Mouse (Mus musculus): Measurements from ENCODE around the gene Arl4a. TPM values are rescaled to one million over a fixed set of nuclear protein-coding genes. Genes with fewer than 3 reads are reported as not detected.

Gene Arl4a
- polyA plus RNA-seq, 1 experiment from 2014 or later = 47.0 TPM

DNA sequence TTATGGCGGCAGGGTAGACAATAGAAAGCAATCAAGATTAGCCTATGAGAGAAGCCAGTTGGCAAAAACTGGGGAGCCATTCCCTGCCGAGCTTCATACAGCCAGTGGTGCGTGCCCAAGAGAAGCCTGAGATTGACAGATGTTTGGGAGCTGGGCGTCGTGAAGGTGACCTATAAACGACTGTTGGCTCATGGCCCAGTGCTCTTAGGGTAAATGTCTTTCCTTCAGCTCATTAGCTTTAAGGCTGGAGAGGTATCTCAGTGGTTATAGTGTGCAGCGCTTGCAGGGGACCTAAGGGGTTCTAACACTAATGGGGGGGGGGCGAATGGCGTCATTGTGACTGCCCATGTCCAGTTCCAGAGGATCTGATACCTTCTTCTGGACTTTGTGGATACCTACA lies 21.8 kb downstream of the Arl4a start:
- H3K4me2 ChIP-seq (replicated peaks; ENCODE audit: low read depth, low read length) = no peak overlapping the region; the same call in 1 of the 2 replicates
- 0 out of 2 replicates have a peak, but pooled peaks have one; percentile 36 for ATAC-seq (ENCODE audit: low FRiP score, low TSS enrichment)
- 51% methylated on average over 9 of the region's 9 CpGs for WGBS

DNA sequence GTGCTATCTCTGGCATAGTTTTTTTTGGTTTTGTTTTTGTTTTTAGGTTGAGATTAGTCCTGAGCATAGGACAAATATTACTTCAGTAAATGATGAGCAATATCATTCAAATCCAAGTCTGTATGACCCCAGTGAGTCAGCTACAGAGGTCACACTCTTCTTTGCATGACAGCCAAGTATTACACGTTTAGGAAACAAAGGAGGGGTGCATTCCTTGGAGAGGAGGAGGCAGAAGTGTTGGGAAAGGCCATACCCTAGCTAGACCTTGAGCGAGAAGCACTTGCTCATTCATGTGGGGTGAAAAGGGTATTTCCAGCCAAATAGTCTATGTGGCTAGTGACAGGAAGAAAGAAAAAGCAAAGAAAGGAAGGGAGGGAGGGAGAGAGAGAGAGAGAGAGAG lies 28.0 kb downstream of the Arl4a start:
- H3K4me3 ChIP-seq (ENCODE audit: low read length) = no peak overlapping the region
- H3K4me2 ChIP-seq (replicated peaks; ENCODE audit: low read depth, low read length) = no peak overlapping the region
- no peaks in the 10 kb centered on the region for H3K4me1 ChIP-seq (ENCODE audit: insufficient read depth, low read length)
- no peak for ATAC-seq (ENCODE audit: low FRiP score, low TSS enrichment)
- H3K27ac ChIP-seq (ENCODE audit: low read length) = no peak overlapping the region
- no peaks in the 10 kb centered on the region for H3K27me3 ChIP-seq (ENCODE audit: insufficient read depth, low read length)
- no peaks in the 10 kb centered on the region for H3K36me3 ChIP-seq (ENCODE audit: insufficient read depth, low read length)
- H3K9ac ChIP-seq (replicated peaks; ENCODE audit: low read length) = no peak overlapping the region
- WGBS = 61% methylated on average over 2 of the region's 2 CpGs
- H3K9me3 ChIP-seq (ENCODE audit: low read length) = no peaks in the 10 kb centered on the region

More for the DNA sequence above, 21.8 kb downstream of the Arl4a start:
- Histone ChIP-seq H3K27me3 (ENCODE audit: insufficient read depth, low read length) (no peaks in the 10 kb centered on the region), H3K27ac (ENCODE audit: low read length) (no peak overlapping the region), H3K4me1 (ENCODE audit: insufficient read depth, low read length) (peaks cover 15% of the 10 kb centered on the region), H3K4me3 (ENCODE audit: low read length) (no peak overlapping the region), H3K9me3 (ENCODE audit: low read length) (no peaks in the 10 kb centered on the region), H3K36me3 (ENCODE audit: insufficient read depth, low read length) (no peaks in the 10 kb centered on the region), H3K9ac (replicated peaks; ENCODE audit: low read length) (no peak overlapping the region)

DNA sequence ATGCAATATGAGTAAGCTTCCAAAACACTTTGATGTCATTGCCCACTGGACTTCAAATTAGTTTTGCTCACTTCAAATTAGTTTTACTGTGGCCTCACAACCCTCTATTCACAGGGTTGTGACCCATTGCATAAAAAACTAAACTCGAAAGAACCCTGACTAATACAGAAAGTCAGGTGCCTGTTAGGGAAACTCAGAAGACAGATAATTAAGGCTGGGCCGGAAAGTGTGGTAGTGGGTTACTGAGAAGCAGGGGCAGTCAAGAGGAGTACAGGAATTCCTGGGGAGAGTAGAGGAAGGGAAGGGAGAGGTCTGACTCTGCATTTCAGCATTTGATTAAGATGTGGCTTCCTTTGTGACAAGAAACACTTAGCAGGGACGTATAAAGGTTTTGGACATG lies 29.4 kb downstream of the Arl4a start:
- Histone ChIP-seq H3K4me1 (ENCODE audit: insufficient read depth, low read length) (no peaks in the 10 kb centered on the region), H3K9me3 (ENCODE audit: low read length) (no peaks in the 10 kb centered on the region), H3K36me3 (ENCODE audit: insufficient read depth, low read length) (no peaks in the 10 kb centered on the region), H3K9ac (replicated peaks; ENCODE audit: low read length) (no peak overlapping the region), H3K4me2 (replicated peaks; ENCODE audit: low read depth, low read length) (no peak overlapping the region), H3K4me3 (ENCODE audit: low read length) (no peak overlapping the region), H3K27ac (ENCODE audit: low read length) (no peak overlapping the region), H3K27me3 (ENCODE audit: insufficient read depth, low read length) (no peaks in the 10 kb centered on the region)
- 60% methylated on average over 3 of the region's 3 CpGs for WGBS
- no peak for ATAC-seq (ENCODE audit: low FRiP score, low TSS enrichment)

DNA sequence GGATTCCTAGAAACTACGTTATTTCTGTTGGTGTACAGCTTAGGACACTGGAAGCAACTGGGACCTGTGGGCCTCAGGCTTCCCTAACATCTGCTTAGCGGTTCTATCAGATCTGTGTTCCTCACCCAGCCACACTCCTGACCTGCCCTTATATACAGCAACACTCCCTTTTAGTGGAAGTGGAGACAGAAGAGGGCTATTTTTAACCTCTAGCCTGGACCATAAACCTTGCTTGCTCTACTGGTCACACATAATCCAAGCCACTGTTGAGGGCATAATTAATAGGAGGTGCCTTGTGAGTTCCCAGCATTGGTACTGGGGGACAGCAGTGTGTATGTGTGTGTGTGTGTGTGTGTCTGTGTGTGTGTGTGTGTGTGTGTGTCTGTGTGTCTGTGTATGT lies 33.1 kb downstream of the Arl4a start:
- Histone ChIP-seq H3K27ac (ENCODE audit: low read length) (no peak overlapping the region), H3K27me3 (ENCODE audit: insufficient read depth, low read length) (no peaks in the 10 kb centered on the region), H3K4me3 (ENCODE audit: low read length) (no peak overlapping the region), H3K36me3 (ENCODE audit: insufficient read depth, low read length) (no peaks in the 10 kb centered on the region), H3K4me2 (replicated peaks; ENCODE audit: low read depth, low read length) (no peak overlapping the region), H3K4me1 (ENCODE audit: insufficient read depth, low read length) (no peaks in the 10 kb centered on the region), H3K9ac (replicated peaks; ENCODE audit: low read length) (no peak overlapping the region), H3K9me3 (ENCODE audit: low read length) (no peaks in the 10 kb centered on the region)
- peak; percentile 74 for ATAC-seq (ENCODE audit: low FRiP score, low TSS enrichment)
- 41% methylated on average over 2 of the region's 2 CpGs for WGBS

DNA sequence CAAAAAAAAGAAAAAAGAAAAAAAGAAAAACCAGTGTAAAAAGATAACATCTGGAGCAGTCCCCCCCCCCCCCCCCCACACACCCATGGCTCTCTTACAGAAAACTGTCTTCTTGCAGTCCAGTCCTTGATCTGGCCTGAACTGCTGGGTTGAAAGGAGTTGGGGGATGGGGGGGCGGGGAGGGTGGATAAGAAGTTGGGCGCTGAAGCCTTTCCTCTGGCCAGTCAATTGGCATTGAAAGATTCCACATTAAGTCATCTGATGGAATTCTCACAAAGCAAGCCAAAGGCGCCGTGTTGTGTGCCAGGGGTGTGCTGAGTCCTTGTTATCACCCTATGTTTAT lies 39.0 kb downstream of the Arl4a start:
- Histone ChIP-seq H3K4me3 (ENCODE audit: low read length) (no peak overlapping the region), H3K9ac (replicated peaks; ENCODE audit: low read length) (no peak overlapping the region), H3K36me3 (ENCODE audit: insufficient read depth, low read length) (no peaks in the 10 kb centered on the region), H3K27me3 (ENCODE audit: insufficient read depth, low read length) (no peaks in the 10 kb centered on the region), H3K4me1 (ENCODE audit: insufficient read depth, low read length) (no peaks in the 10 kb centered on the region), H3K4me2 (replicated peaks; ENCODE audit: low read depth, low read length) (no peak overlapping the region), H3K27ac (ENCODE audit: low read length) (no peak overlapping the region), H3K9me3 (ENCODE audit: low read length) (no peaks in the 10 kb centered on the region)
- ATAC-seq (ENCODE audit: low FRiP score, low TSS enrichment) = no peak
- WGBS = 52% methylated on average over 4 of the region's 4 CpGs

DNA sequence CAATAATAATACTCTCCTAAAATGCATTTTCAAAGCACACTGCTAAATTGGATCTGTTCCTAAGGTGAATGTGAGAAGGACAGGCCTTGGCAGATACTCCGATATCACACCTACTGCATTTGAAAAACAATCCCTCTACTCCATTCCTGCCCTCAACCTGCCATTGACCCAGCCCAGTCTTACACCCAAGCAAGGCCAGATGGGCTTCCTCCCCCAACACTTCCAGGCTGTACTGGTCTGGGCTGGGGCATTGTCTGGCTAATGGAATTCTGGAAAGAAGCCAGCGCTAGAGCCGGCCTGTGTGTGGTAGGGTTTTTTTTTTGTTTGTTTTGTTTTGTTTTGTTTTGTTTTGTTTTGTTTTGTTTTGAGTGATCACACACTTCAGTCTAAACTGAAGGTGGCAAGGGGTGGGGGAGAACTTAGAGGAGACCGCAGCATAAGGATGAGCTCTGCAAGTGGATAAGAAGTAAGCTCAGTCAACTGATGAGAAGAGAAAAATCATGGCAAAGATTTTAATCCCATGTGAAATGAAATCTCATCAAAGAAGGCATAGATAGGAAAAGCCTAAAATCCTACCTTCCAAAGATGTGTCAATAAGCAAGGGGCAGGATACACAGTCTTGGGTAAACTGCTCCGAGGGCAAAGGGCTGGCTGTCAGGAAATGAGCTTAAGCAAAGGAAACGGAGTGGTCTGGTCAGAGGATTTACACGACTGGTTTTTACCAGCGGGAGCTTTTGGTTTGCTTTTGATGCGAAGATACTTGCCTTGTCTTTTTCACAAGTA lies 39.6 kb downstream of the Arl4a start:
- ATAC-seq (ENCODE audit: low FRiP score, low TSS enrichment) = peak; percentile 90
- Histone ChIP-seq H3K27me3 (ENCODE audit: insufficient read depth, low read length) (no peaks in the 10 kb centered on the region), H3K27ac (ENCODE audit: low read length) (peak overlapping the region; percentile 9; the same call in 1 of the 2 replicates), H3K4me3 (ENCODE audit: low read length) (no peak overlapping the region), H3K36me3 (ENCODE audit: insufficient read depth, low read length) (no peaks in the 10 kb centered on the region), H3K4me1 (ENCODE audit: insufficient read depth, low read length) (no peaks in the 10 kb centered on the region), H3K4me2 (replicated peaks; ENCODE audit: low read depth, low read length) (no peak overlapping the region), H3K9me3 (ENCODE audit: low read length) (no peaks in the 10 kb centered on the region), H3K9ac (replicated peaks; ENCODE audit: low read length) (no peak overlapping the region)
- 17% methylated on average over 9 of the region's 9 CpGs for WGBS

DNA sequence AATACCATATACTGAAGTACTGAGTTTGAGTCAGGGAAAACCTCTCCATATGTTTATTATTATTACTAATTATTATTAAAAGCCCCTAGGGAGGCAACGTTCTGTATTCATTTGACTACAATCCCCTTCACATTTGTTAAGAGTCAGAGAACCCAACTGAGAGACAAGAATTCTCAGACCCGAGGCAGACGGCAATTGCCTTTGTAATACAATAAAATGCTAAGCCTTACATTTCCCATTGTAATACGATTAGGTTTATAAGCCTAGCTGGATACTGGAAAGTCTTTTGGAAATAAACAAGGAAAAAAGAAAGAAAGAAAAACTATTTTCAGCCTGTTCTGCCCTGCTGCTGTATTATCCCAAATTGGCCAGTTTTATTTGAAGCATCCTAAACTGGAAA lies 40.2 kb downstream of the Arl4a start:
- H3K27ac ChIP-seq (ENCODE audit: low read length) = no peak overlapping the region
- H3K9me3 ChIP-seq (ENCODE audit: low read length) = no peaks in the 10 kb centered on the region
- H3K36me3 ChIP-seq (ENCODE audit: insufficient read depth, low read length) = no peaks in the 10 kb centered on the region
- H3K4me2 ChIP-seq (replicated peaks; ENCODE audit: low read depth, low read length) = no peak overlapping the region
- no peak for ATAC-seq (ENCODE audit: low FRiP score, low TSS enrichment)
- 50% methylated on average over 4 of the region's 4 CpGs for WGBS
- no peaks in the 10 kb centered on the region for H3K27me3 ChIP-seq (ENCODE audit: insufficient read depth, low read length)
- H3K4me1 ChIP-seq (ENCODE audit: insufficient read depth, low read length) = no peaks in the 10 kb centered on the region
- no peak overlapping the region for H3K4me3 ChIP-seq (ENCODE audit: low read length)
- H3K9ac ChIP-seq (replicated peaks; ENCODE audit: low read length) = no peak overlapping the region

DNA sequence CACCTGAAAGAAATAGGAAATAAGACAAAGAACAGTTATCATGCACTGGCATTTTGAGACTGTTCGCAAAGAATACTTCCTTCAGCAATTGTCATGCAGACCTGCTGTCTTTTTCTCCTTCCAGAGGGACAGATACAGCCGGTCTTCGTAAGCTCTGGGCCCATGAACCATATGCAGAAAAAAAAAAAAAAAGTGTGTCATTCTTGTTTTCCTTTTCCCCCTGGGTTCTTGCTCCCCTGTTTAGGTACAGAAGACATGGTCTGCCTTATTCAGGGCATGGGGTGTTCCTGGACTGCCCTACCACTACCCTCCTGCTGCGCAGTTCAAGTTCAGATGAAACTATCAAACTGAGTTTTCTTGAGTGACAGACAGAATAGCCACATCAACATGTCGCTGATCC lies 41.8 kb downstream of the Arl4a start:
- 88% methylated on average over 5 of the region's 5 CpGs for WGBS
- no peak overlapping the region for H3K27ac ChIP-seq (ENCODE audit: low read length)

DNA sequence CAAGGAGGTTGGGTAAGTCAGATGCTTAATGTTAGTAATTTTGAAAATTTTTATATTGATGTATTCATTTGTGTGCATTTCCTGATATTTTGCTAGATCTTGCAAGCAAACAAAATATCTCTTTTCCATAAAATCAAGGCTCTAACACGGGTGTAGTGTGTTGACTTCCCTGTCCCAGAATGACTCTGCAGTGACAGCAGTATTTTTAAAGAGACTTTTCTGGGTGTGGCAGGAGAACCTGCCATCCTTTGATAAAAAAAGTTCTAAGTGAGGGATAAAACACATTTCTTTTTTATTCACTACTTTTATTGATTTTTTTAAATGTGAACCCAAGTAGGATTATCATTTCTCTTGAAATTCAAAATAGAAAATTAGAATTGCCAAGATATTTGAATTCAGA lies 42.2 kb downstream of the Arl4a start:
- WGBS = 56% methylated on average over 1 of the region's 1 CpGs
- no peak for ATAC-seq (ENCODE audit: low FRiP score, low TSS enrichment)
- Histone ChIP-seq H3K36me3 (ENCODE audit: insufficient read depth, low read length) (no peaks in the 10 kb centered on the region), H3K27me3 (ENCODE audit: insufficient read depth, low read length) (no peaks in the 10 kb centered on the region), H3K27ac (ENCODE audit: low read length) (no peak overlapping the region), H3K4me1 (ENCODE audit: insufficient read depth, low read length) (no peaks in the 10 kb centered on the region), H3K9ac (replicated peaks; ENCODE audit: low read length) (no peak overlapping the region), H3K4me3 (ENCODE audit: low read length) (no peak overlapping the region), H3K9me3 (ENCODE audit: low read length) (no peaks in the 10 kb centered on the region), H3K4me2 (replicated peaks; ENCODE audit: low read depth, low read length) (no peak overlapping the region)

More for the DNA sequence above, 41.8 kb downstream of the Arl4a start:
- H3K36me3 ChIP-seq (ENCODE audit: insufficient read depth, low read length) = no peaks in the 10 kb centered on the region
- H3K4me3 ChIP-seq (ENCODE audit: low read length) = no peak overlapping the region
- no peak for ATAC-seq (ENCODE audit: low FRiP score, low TSS enrichment)
- no peak overlapping the region for H3K4me2 ChIP-seq (replicated peaks; ENCODE audit: low read depth, low read length)
- no peaks in the 10 kb centered on the region for H3K27me3 ChIP-seq (ENCODE audit: insufficient read depth, low read length)
- H3K9me3 ChIP-seq (ENCODE audit: low read length) = no peaks in the 10 kb centered on the region
- no peak overlapping the region for H3K9ac ChIP-seq (replicated peaks; ENCODE audit: low read length)
- no peaks in the 10 kb centered on the region for H3K4me1 ChIP-seq (ENCODE audit: insufficient read depth, low read length)

DNA sequence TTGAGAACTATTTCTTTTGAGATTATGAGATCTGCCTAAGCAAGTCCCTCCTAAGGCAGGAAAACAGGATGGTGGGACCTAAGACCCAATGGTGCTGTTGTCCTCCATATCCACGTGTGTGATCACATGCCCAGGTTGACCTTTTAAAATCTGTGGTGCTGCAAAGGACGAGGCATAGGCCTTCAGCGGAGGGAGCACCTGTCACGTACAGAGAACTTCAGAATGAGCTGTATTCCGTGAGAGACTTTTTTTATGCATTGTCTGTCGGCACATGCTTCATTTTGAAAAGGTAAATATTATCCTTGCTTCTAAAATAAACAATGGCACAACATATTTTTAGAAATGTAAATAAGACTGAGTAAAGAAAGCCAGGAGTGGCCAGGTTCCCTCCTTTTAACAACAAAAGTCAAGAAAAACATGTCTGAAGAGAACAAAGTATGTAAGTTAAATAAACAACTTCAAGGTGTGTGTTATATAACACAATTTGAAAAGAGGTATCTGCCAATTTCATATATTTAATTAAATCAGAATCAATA lies 45.0 kb downstream of the Arl4a start:
- 60% methylated on average over 6 of the region's 6 CpGs for WGBS
- no peak for ATAC-seq (ENCODE audit: low FRiP score, low TSS enrichment)

More for the DNA sequence above, 45.0 kb downstream of the Arl4a start:
- Histone ChIP-seq H3K4me2 (replicated peaks; ENCODE audit: low read depth, low read length) (no peak overlapping the region), H3K9ac (replicated peaks; ENCODE audit: low read length) (no peak overlapping the region), H3K27me3 (ENCODE audit: insufficient read depth, low read length) (no peaks in the 10 kb centered on the region), H3K36me3 (ENCODE audit: insufficient read depth, low read length) (no peaks in the 10 kb centered on the region), H3K27ac (ENCODE audit: low read length) (no peak overlapping the region), H3K9me3 (ENCODE audit: low read length) (no peaks in the 10 kb centered on the region), H3K4me1 (ENCODE audit: insufficient read depth, low read length) (no peaks in the 10 kb centered on the region), H3K4me3 (ENCODE audit: low read length) (no peak overlapping the region)
